Mouse (Mus musculus): ENCODE results near the gene Napb.

Napb gene

GRCm38 (mm10) chr2:148686862-148687261 lies 45.4 kb downstream of the Napb start:
- no peak for DNase-seq

- DNase-seq = no peak
These were observed 46.6 kb downstream of the Napb start for GRCm38 (mm10) chr2:148685709-148686108.

GRCm38 (mm10) chr2:148684972-148685371 lies 47.3 kb downstream of the Napb start:
- no peak for DNase-seq

- DNase-seq = no peak
These were observed 49.2 kb downstream of the Napb start for GRCm38 (mm10) chr2:148683031-148683430.

- no peak for DNase-seq
These were observed 50.8 kb downstream of the Napb start for GRCm38 (mm10) chr2:148681461-148681891.

- peak; percentile 98 for DNase-seq
These were observed 51.4 kb downstream of the Napb start, which contains the start of gene Gzf1 for GRCm38 (mm10) chr2:148680775-148681291. Gene Gzf1, plus strand, starts transcription at chr2:148681023.

- no peak for DNase-seq
These were observed 52.9 kb downstream of the Napb start for GRCm38 (mm10) chr2:148679346-148679745.

GRCm38 (mm10) chr2:148677801-148678200 lies 54.5 kb downstream of the Napb start:
- DNase-seq = peak; percentile 34

- DNase-seq = peak; percentile 99
These were observed 59.8 kb downstream of the Napb start, which contains the start of gene Nxt1 for GRCm38 (mm10) chr2:148672199-148673096. Gene Nxt1, plus strand, starts transcription at chr2:148672601.

- no peak for DNase-seq
These were observed 68.8 kb downstream of the Napb start for GRCm38 (mm10) chr2:148663458-148663857.

GRCm38 (mm10) chr2:148654961-148655360 lies 77.3 kb downstream of the Napb start:
- DNase-seq = no peak

- DNase-seq = no peak
These were observed 81.5 kb downstream of the Napb start for GRCm38 (mm10) chr2:148650587-148651357.

- no peak for DNase-seq
These were observed 87.8 kb downstream of the Napb start for GRCm38 (mm10) chr2:148644421-148645000.

Measured in cerebellum, adult 8-10 months (tissue).